Mouse (Mus musculus): ENCODE data around the gene Rpl9-ps6. TPM values are rescaled to one million over a fixed set of nuclear protein-coding genes. Genes with fewer than 3 reads are reported as not detected.

Gene Rpl9-ps6
- polyA plus RNA-seq, 1 experiment from 2014 or later: 70.5 TPM

GRCm38 (mm10) chr19:32441568-32441967 lies 24.8 kb downstream of the Rpl9-ps6 start:
- no peak overlapping the region for H3K4me3 ChIP-seq

DNA sequence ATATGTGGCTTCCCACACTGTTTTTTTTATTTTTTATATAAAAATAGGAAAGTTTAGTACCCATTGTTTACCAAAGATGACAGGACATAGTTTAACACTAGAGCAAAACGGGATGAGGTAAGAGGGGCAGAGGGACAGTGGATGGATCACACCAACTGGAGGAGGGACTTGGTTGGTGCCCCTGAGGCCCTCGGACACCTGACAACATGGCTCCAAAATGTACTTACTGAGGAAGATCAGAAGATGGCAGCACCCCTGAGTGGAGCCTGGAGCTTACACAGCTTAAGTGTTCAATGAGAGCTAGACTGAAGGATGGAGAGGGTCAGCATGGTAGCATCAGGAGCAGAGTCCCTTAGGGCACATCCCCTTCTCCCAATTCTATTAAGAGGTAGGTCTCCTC lies 27.0 kb downstream of the Rpl9-ps6 start:
- Histone ChIP-seq H3K36me3 (no peaks in the 10 kb centered on the region), H3K4me3 (no peak overlapping the region), H3K9me3 (no peaks in the 10 kb centered on the region), H3K4me1 (no peaks in the 10 kb centered on the region), H3K27me3 (no peaks in the 10 kb centered on the region), H3K4me2 (replicated peaks) (no peak overlapping the region), H3K27ac (replicated peaks) (no peak overlapping the region), H3K9ac (replicated peaks) (no peak overlapping the region)
- ATAC-seq (replicated peaks): no peak
- 92% methylated on average over 2 of the region's 2 CpGs for WGBS

More at GRCm38 (mm10) chr19:32441568-32441967, 24.8 kb downstream of the Rpl9-ps6 start:
- Histone ChIP-seq H3K4me1 (no peaks in the 10 kb centered on the region), H3K4me2 (replicated peaks) (no peak overlapping the region), H3K9me3 (no peaks in the 10 kb centered on the region), H3K27me3 (no peaks in the 10 kb centered on the region), H3K36me3 (no peaks in the 10 kb centered on the region), H3K27ac (replicated peaks) (no peak overlapping the region), H3K9ac (replicated peaks) (no peak overlapping the region)
- ATAC-seq (replicated peaks): no peak
- WGBS: 98% methylated on average over 11 of the region's 11 CpGs

DNA sequence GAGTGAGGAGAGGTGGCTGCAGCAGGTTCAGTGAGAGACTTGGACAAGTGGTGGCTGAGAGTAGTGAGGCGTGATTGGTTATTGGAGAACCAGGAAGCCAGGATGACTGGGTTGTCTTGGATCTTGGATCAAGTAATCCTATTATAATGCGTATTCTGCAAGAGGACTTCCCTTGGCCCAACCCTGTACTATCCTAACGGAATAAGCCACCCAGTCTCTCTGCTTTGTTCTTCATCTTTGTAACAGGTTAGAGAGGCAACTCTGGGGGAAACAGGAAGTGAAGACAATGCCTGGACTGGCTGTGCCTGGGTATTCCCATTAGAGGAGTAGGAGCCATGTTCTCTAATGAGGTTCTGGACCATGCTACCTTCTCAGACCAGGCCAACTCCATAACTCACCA lies 40.5 kb downstream of the Rpl9-ps6 start:
- H3K4me1 ChIP-seq: no peaks in the 10 kb centered on the region
- H3K27ac ChIP-seq (replicated peaks): no peak overlapping the region
- no peak for ATAC-seq (replicated peaks)
- no peak overlapping the region for H3K9ac ChIP-seq (replicated peaks)
- no peaks in the 10 kb centered on the region for H3K36me3 ChIP-seq
- no peaks in the 10 kb centered on the region for H3K27me3 ChIP-seq
- H3K9me3 ChIP-seq: no peaks in the 10 kb centered on the region
- no peak overlapping the region for H3K4me2 ChIP-seq (replicated peaks)
- WGBS: 84% methylated on average over 3 of the region's 3 CpGs
- no peak overlapping the region for H3K4me3 ChIP-seq

GRCm38 (mm10) chr19:32424706-32425105 lies 41.7 kb downstream of the Rpl9-ps6 start:
- H3K36me3 ChIP-seq: no peaks in the 10 kb centered on the region
- no peaks in the 10 kb centered on the region for H3K4me1 ChIP-seq
- ATAC-seq (replicated peaks): no peak
- H3K4me2 ChIP-seq (replicated peaks): no peak overlapping the region
- H3K9me3 ChIP-seq: no peaks in the 10 kb centered on the region
- no peaks in the 10 kb centered on the region for H3K27me3 ChIP-seq
- WGBS: 79% methylated on average over 3 of the region's 3 CpGs
- H3K9ac ChIP-seq (replicated peaks): no peak overlapping the region
- no peak overlapping the region for H3K27ac ChIP-seq (replicated peaks)
- no peak overlapping the region for H3K4me3 ChIP-seq

DNA sequence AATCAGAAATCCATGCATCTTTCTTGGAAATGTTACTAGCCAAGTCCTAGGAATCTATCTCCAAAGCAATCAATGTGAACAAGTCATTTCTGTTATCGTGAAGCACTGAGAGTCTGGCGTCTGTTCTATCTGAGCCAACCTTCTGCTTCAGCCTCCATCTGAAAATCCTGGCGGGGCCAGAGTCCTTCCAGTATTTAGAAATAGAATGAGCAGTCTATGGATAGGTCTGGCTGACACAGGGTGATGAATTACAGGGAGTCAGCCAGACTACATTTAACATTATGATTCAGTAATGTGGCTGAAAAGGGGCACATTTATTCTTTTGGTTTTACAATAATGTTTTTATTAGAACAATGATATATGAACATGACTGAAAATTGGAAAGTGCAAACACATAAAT lies 47.3 kb downstream of the Rpl9-ps6 start:
- no peak overlapping the region for H3K9ac ChIP-seq (replicated peaks)
- no peaks in the 10 kb centered on the region for H3K36me3 ChIP-seq
- no peaks in the 10 kb centered on the region for H3K4me1 ChIP-seq
- ATAC-seq (replicated peaks): no peak
- H3K9me3 ChIP-seq: no peaks in the 10 kb centered on the region
- no peak overlapping the region for H3K4me2 ChIP-seq (replicated peaks)
- 79% methylated on average over 3 of the region's 3 CpGs for WGBS
- no peak overlapping the region for H3K27ac ChIP-seq (replicated peaks)
- H3K27me3 ChIP-seq: no peaks in the 10 kb centered on the region
- no peak overlapping the region for H3K4me3 ChIP-seq

GRCm38 (mm10) chr19:32416692-32417317 lies 49.6 kb downstream of the Rpl9-ps6 start:
- Histone ChIP-seq H3K36me3 (no peaks in the 10 kb centered on the region), H3K4me3 (no peak overlapping the region), H3K27me3 (no peaks in the 10 kb centered on the region), H3K27ac (replicated peaks) (no peak overlapping the region), H3K4me2 (replicated peaks) (no peak overlapping the region), H3K9me3 (no peaks in the 10 kb centered on the region), H3K4me1 (no peaks in the 10 kb centered on the region), H3K9ac (replicated peaks) (no peak overlapping the region)
- ATAC-seq (replicated peaks): no peak
- 90% methylated on average over 7 of the region's 7 CpGs for WGBS

Other genes starting within 250 kb of the Rpl9-ps6 start
- 14.5 and 15.7 TPM in 2 replicates for gene Sgms1, start 76.9 kb downstream of the Rpl9-ps6 start, polyA plus RNA-seq (2015; fragmentation: Nextera tagmentation; extraction: Ambion mirVana)
- gene Minpp1, start 19.2 kb upstream of the Rpl9-ps6 start, polyA plus RNA-seq (2015; fragmentation: Nextera tagmentation; extraction: Ambion mirVana): 48.6 and 50.0 TPM in 2 replicates
- gene Papss2, start 129.2 kb upstream of the Rpl9-ps6 start, polyA plus RNA-seq (2015; fragmentation: Nextera tagmentation; extraction: Ambion mirVana): 0.72 and 0.74 TPM in 2 replicates

Measured in forebrain, embryonic 15.5 days (tissue).